Mouse (Mus musculus) gastrocnemius, postnatal 14 days (tissue): ENCODE data around the gene Ubqln4. TPM values are rescaled to one million over a fixed set of nuclear protein-coding genes. Genes with fewer than 3 reads are reported as not detected.

Experiments used
- DNase-seq: peaks from one replicate; pipeline ENCODE4 v3.0.0; 2021; ENCODE audit warnings: mixed read lengths
- intact Hi-C: fragments of 180-260 bp; cut with DNase I; formaldehyde crosslinking; loops from one replicate; pipeline ENCODE4 v1.15.1; 2025; ENCODE audit warnings: low total_unique reads
- long read RNA-seq, 2 experiments: library from polyadenylated mRNA; stranded (forward); transcript quantifications; one replicate each; pipeline ENCODE4 v2.0.0; 2021
- total RNA-seq, 2 experiments: library from RNA; stranded (reverse); gene quantifications; 2 replicates each; pipeline ENCODE4 v1.2.3; 2021

Gene Ubqln4
- total RNA-seq = 10 to 100 TPM; 42.0 to 45.5 TPM
- long read RNA-seq, experiment 1, transcript Ubqln4-201 (11 exons, 3,330 nt) = major isoform, 75 of 99 reads
- long read RNA-seq, experiment 1, partial matches to known transcripts = 16 of 99 reads
- long read RNA-seq, experiment 1, other reads (novel, unspliced or antisense) = 8 of 99 reads
- long read RNA-seq, experiment 2, transcript Ubqln4-201 (11 exons, 3,330 nt) = major isoform, 91 of 121 reads
- long read RNA-seq, experiment 2, partial matches to known transcripts = 20 of 121 reads
- long read RNA-seq, experiment 2, other reads (novel, unspliced or antisense) = 10 of 121 reads

DNA sequence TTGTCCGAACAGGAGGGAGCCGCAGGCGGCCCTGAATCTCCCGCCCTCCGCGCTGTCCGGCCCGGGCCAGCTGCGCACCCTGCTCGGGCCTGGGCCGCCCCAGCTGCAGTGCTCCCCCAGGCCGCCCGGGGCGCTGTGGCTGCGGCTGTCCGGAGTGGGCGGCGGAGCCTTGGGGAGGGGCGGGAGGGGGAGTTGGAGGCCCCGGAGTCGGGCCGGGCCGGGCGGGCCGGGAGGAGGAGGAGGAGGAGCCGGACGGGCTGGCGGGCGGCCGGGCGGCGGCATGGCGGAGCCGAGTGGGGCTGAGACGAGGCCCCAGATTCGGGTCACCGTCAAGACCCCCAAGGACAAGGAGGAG lies at the start of gene Ubqln4:
Gene Ubqln4, plus strand, starts transcription at position 234 of the 355 bp plus-strand sequence.
- intact Hi-C loops = no loop called here
- DNase-seq = peak; percentile 94

- intact Hi-C loops = no loop called here
These were observed 49.4 kb upstream of the Ubqln4 start for GRCm38 (mm10) chr3:88503881-88504746.

DNA sequence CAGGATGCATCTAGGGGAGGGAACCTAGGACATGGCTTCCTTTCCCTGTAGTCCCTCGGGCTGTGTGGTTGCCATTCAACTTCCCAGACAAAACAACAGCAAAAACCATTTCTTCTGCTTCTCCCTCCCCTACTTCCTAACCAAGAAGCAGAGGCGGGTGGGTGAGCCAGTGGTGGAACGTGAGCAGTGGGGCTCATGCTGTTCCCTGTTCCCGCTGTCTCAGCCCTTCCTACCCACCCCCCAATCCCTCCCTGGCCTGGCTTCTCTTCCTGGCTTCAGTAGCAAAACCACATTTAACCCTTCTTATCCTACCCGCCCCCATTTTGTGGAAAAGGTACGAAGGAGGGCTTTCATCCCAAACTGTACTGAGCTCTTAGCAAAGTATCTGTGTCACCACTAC lies 48.5 kb upstream of the Ubqln4 start:
- intact Hi-C loops = no loop called here

More at GRCm38 (mm10) chr3:88503881-88504746, 49.4 kb upstream of the Ubqln4 start:
- DNase-seq = no peak

GRCm38 (mm10) chr3:88505765-88506164 lies 47.8 kb upstream of the Ubqln4 start:
- intact Hi-C loops = no loop called here

More for the DNA sequence above, 48.5 kb upstream of the Ubqln4 start:
- DNase-seq = no peak

GRCm38 (mm10) chr3:88509250-88509649 lies 44.3 kb upstream of the Ubqln4 start:
- intact Hi-C loops = no loop called here
- DNase-seq = no peak

More at GRCm38 (mm10) chr3:88505765-88506164, 47.8 kb upstream of the Ubqln4 start:
- DNase-seq = no peak

GRCm38 (mm10) chr3:88509692-88510420 lies 43.7 kb upstream of the Ubqln4 start, which contains the start of gene Lmna:
Gene Lmna, minus strand, starts transcription at chr3:88509956.
- peak; percentile 96 for DNase-seq
- intact Hi-C loops = no loop called here

DNA sequence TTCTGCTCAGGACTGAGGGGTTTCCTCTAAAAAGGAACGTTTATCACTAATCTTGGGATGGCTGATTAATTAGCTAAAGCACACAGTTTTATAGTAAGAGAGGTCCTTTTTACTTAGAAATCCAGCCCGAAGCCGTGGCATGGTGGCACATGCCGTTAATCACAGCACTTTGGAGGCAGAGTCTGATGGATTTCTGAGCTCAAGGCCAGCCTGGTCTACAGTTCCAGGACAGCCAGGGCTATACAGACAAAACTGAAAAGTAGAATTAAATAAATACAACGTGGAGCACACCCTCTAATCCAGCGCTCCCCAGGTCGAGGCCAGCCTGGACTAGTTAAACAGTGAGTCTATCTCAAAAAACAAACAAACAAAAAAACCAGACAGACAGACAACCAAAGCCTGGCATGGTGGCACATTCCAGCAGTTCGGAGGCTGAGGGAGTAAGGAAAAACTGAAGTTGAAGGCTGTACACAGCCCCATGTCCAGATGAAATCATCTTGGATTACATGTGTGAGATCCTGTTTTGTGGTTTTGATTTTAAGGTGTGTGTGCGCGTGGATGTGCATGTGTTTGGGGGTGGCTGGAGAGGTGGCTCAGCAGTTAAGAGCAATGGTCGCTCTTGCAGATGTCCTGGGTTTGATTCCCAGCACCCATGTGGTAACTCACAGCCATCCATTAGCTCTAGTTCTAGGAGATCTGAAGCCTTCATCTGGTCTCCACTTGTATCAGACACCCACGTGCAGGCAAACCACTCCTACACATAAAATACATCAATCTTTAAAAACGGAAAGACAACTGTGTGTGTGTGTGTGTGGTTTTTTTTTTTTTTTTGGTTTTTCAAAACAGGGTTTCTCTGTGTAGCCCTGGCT lies 42.9 kb upstream of the Ubqln4 start:
- DNase-seq = no peak
- intact Hi-C loops = no loop called here

- intact Hi-C loops = no loop called here
- DNase-seq = no peak
These were observed 42.0 kb upstream of the Ubqln4 start for GRCm38 (mm10) chr3:88511559-88511958.

DNA sequence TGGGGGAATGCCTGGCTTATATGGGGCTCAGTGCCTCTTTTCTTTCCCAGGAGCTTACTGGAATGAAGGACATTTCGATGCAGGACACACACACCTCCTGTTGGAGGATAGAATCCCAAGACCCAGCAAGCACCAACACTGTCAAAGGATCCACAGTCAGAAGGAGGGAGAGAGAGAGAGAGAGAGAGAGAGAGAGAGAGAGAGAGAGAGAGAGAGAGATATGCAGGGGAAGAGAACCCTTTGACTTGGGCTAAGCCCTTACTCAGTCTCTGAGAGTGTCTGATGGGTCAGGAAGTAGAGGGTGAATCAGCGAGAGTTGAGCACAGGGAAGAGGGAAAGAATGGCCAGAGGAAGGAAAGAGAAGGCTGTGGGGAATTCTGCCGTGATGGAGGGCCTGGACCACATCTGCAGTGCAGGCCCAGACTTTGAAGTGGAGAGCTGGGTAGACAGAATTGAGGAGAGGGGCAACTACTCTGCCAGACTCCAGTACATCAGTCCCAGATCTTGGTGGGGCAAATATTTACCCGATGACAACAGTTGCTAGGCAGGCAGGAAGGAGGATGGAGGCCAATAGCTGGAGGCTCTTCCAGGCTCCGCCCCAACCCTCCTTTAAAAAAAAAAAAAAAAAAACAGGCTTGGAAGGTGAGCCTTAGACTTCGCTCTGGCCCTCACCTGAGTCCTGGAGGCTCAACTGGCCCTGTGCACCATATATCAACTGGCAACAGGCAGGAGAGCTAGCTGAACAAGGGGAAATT lies 41.2 kb upstream of the Ubqln4 start:
- intact Hi-C loops = no loop called here
- DNase-seq = no peak

GRCm38 (mm10) chr3:88512896-88513545 lies 40.5 kb upstream of the Ubqln4 start:
- DNase-seq = no peak

DNA sequence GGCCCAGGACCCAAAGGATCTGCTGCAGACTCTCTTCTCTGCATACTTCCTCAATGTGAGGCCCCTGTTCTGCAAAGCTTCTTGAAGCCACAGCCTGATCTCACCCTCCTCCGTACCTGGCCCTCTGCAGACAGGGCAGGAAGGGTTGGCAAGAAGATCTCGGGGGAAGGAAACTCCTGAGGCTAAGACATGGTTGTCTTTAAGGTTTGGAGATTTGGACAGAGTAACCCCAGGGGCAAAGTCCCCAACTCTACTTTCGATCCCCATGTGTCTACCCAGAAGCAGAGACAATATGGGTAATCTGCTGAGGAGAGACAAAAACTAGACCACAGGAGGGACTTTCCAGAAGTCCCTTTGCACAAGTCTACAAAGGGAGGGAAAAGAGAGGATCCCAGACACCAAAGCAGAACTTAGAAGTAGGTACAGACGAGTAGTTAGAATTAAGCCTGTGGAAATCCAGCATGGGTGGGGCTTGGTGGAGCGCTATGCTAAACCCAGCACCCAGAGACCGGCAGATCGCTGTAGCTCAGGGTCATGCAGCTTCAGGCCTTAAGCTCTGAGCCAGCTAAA lies 39.9 kb upstream of the Ubqln4 start:
- DNase-seq = no peak

More at GRCm38 (mm10) chr3:88512896-88513545, 40.5 kb upstream of the Ubqln4 start:
- intact Hi-C loops = no loop called here

DNA sequence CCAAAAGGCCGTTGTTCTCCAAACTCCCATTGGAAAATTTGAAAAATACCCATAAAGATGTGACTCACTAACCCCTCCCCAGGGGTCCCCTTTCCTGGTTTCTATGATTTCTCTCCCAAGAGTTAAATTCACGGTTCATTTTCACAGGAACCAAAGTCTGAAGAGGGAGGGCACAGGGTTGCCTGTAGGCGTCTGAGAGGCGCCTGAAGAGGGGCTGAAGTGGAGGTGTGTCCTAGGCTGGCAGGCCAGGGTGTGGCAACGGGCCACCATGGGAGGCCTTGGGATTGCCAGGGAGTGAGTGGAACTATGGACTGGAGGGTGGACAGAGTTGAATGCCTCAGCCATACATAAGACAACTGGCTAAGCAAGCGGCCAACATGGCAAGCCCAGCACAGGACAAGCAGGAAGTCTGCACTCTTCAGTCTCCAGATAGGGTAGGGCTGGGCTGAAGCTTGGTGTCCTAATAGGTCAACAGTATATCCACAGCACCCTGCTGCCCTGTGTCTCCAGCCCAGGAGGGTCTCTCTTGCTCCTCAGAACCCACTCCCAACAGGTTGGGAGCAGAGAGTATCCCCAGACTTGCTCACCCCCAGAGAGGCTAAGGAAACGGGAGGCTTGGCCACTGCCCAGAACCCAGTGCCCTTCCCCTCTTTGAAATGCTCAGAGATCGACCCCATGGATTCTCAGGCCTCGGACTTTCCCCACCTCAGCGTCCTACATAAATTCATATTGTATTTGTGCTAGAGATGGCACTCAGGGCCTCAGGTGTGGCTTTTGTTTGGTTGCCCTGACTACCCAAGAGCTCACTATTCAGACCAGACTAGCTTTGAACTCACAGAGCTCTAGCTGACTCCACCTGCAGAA lies 39.1 kb upstream of the Ubqln4 start:
- DNase-seq = no peak
- intact Hi-C loops = no loop called here

More for the DNA sequence above, 39.9 kb upstream of the Ubqln4 start:
- intact Hi-C loops = no loop called here

DNA sequence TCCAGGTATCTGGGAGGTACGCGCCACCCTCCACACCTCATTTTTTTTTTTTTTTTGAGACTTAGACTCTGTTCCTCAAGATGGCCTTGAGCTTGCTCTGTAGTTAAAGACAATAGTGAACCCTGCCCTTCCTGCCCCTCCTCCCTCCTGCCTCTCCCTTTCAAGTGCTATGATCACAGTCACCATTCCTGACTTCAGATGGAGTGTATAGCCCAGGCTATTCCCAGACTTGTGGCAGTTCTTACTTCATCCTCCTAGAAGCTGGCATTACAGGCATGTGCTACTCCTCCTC lies 38.5 kb upstream of the Ubqln4 start:
- no peak for DNase-seq
- intact Hi-C loops = no loop called here

DNA sequence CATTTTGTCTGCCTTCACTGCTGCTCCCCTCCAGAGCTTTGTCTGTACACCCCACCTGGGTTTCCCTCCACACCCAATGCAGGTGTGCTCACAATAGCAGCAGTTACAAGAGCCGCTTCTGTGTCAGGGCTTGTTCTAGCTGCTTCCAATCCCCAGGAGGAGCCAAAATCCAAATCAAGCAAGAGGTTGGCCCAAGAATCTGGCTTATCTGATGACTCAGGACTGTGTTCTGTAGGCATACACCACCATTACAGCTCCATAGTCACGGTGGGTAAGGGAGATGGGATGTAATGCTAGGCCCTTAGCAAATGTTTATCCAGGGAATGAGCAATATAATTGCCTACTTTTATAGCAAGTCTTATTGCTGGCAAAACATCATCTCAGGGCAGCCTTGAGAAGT lies 37.2 kb upstream of the Ubqln4 start:
- DNase-seq = no peak

GRCm38 (mm10) chr3:88518411-88518810 lies 35.1 kb upstream of the Ubqln4 start:
- intact Hi-C loops = no loop called here
- DNase-seq = no peak

More for the DNA sequence above, 37.2 kb upstream of the Ubqln4 start:
- intact Hi-C loops = no loop called here

DNA sequence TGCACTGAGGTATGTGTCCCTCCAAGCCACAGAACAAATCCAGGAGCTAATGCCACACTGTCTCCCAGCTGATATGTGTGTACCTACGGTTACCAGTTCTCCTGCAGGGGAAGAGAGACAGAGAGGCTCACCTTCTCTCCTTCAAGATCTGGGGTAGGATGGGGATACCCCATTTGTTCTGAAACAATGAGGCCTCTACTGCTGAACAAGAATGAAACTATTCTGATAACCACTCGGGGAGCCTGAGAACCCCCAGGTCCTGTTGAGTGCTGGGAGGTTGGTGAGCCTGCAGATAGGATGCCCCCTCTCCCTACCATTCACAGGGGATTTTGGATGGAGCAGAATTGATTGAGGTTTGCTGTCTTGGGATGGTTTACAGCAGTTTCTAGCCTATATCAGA lies 33.5 kb upstream of the Ubqln4 start:
- intact Hi-C loops = loop anchor here (2.0 to 5.0 kb wide), 2 partner anchors 33 to 113 kb away; no protein-coding TSS in a partner anchor
- DNase-seq = no peak

GRCm38 (mm10) chr3:88521156-88521555 lies 32.4 kb upstream of the Ubqln4 start:
- intact Hi-C loops = loop anchor here (2.0 to 5.0 kb wide), 2 partner anchors 34 to 114 kb away; no protein-coding TSS in a partner anchor
- no peak for DNase-seq
